ENCODE assay signal across 9 mouse cellular contexts in genomic region chr6:143165404-143166257, GRCm38 (mm10). TPM values are rescaled to one million over a fixed set of nuclear protein-coding genes. Genes with fewer than 3 reads are reported as not detected.
DNase-seq lines count a peak whose midpoint lies in the region; ATAC-seq and TF ChIP-seq lines count a peak whose summit lies in the region.
"Had no signal": no experiment of that assay in that cellular context is flagged by ENCODE, and none has a peak within 500 bp of the region (broad histone marks: within the 10 kb centered on the region; RNA-seq: fewer than 3 reads in every experiment).

No protein-coding gene starts in this region.

- ATAC-seq in lung, embryonic 14.5 days (ENCODE audit: insufficient read depth), result no peak
- ATAC-seq in embryonic facial prominence, embryonic 14.5 days (ENCODE audit: low read depth), result no peak

- peaks cover 32% of the 10 kb centered on the region for H3K79me2 ChIP-seq in myocyte (ENCODE audit: control insufficient read depth, insufficient read depth)

- no peaks in the 10 kb centered on the region for H3K27me3 ChIP-seq in lung, embryonic 14.5 days (ENCODE audit: insufficient read depth, low read length)
- no peaks in the 10 kb centered on the region for H3K27me3 ChIP-seq in embryonic facial prominence, embryonic 14.5 days (replicated peaks; ENCODE audit: control insufficient read depth, insufficient read depth, low read length)
- no peaks in the 10 kb centered on the region for H3K27me3 ChIP-seq in myocyte (ENCODE audit: control insufficient read depth, insufficient read depth, insufficient read length)

- H3K9ac ChIP-seq in lung, embryonic 14.5 days, result 0 out of 2 replicates have a peak overlapping the region, but pooled peaks have one; percentile 80
- H3K9ac ChIP-seq in embryonic facial prominence, embryonic 14.5 days (ENCODE audit: low read depth, low read length), result peak overlapping the region; percentile 89

- no peak for DNase-seq in lung, embryonic 14.5 days
- DNase-seq in lung, postnatal 4 days, result no peak
- no peak for DNase-seq in embryonic facial prominence, embryonic 14.5 days (ENCODE audit: low spot score)
- peak; percentile 32 for DNase-seq in induced T-regulatory cell, adult 2 months (ENCODE audit: low read depth)
- DNase-seq in urinary bladder, postnatal 4 days (ENCODE audit: low spot score in 2 of 2), result no peak
- no peak for DNase-seq in cerebellum, adult 11 months
- no peak for DNase-seq in right cerebral cortex, postnatal 36 days (ENCODE audit: low spot score in 2 of 2)
- DNase-seq: cerebellum, postnatal 10 days had no signal

- H3ac ChIP-seq in myocyte (ENCODE audit: control insufficient read depth, insufficient read length), result peak overlapping the region; percentile 88

- peak overlapping the region; percentile 80 for H3K4me2 ChIP-seq in lung, embryonic 14.5 days
- H3K4me2 ChIP-seq in embryonic facial prominence, embryonic 14.5 days (ENCODE audit: low read depth, low read length), result peak overlapping the region; percentile 82
- peak overlapping the region; percentile 75 for H3K4me2 ChIP-seq in myocyte (ENCODE audit: low read depth)

- H3K27ac ChIP-seq in lung, embryonic 14.5 days (ENCODE audit: low read depth), result no peak overlapping the region
- no peak overlapping the region for H3K27ac ChIP-seq in embryonic facial prominence, embryonic 14.5 days (replicated peaks; ENCODE audit: low read depth, low read length)

- 56% methylated on average over 15 of the region's 15 CpGs for WGBS in lung, embryonic 14.5 days
- 54% methylated on average over 15 of the region's 15 CpGs for whole genome bisulfite sequencing in embryonic facial prominence, embryonic 14.5 days

- TF ChIP-seq POLR2A in myocyte (IDR thresholded peaks at IDR 0.05; ENCODE audit: insufficient read length, low read depth), result no peak

- H3K9me3 ChIP-seq in lung, embryonic 14.5 days (ENCODE audit: low read depth, low read length), result no peaks in the 10 kb centered on the region
- no peaks in the 10 kb centered on the region for H3K9me3 ChIP-seq in embryonic facial prominence, embryonic 14.5 days (ENCODE audit: control insufficient read depth, low read length)

- H3K4me1 ChIP-seq in lung, embryonic 14.5 days (ENCODE audit: insufficient read depth), result no peaks in the 10 kb centered on the region; the same call in 1 of the 2 replicates
- H3K4me1 ChIP-seq in embryonic facial prominence, embryonic 14.5 days (ENCODE audit: control insufficient read depth, insufficient read depth, low read length), result peaks cover 22% of the 10 kb centered on the region

- no peak for TF ChIP-seq CTCF in lung, embryonic 14.5 days (IDR thresholded peaks at IDR 0.05; ENCODE audit: low read depth)

- peak overlapping the region; percentile 84; the same call in 1 of the 2 replicates for H3K4me3 ChIP-seq in lung, embryonic 14.5 days (ENCODE audit: low read depth, low read length)
- peak overlapping the region; percentile 89 for H3K4me3 ChIP-seq in embryonic facial prominence, embryonic 14.5 days (ENCODE audit: low read depth, low read length)
- H3K4me3 ChIP-seq in myocyte, result peak overlapping the region; percentile 52

- H3K36me3 ChIP-seq in lung, embryonic 14.5 days (ENCODE audit: insufficient read depth), result no peaks in the 10 kb centered on the region
- no peaks in the 10 kb centered on the region for H3K36me3 ChIP-seq in embryonic facial prominence, embryonic 14.5 days (ENCODE audit: control insufficient read depth, insufficient read depth, low read length)
- no peaks in the 10 kb centered on the region for H3K36me3 ChIP-seq in myocyte (ENCODE audit: control insufficient read depth, insufficient read depth)

TF ChIP-seq in myocyte, 11 proteins besides CTCF, POLR2A, EP300 and RAD21:
- TF ChIP-seq MYOD1 (IDR thresholded peaks at IDR 0.05; ENCODE audit: control insufficient read depth in 1 of 3, insufficient read length in 2 of 3, low read depth in 2 of 3), result no peak
- TF ChIP-seq USF1 (IDR thresholded peaks at IDR 0.05; ENCODE audit: low read depth), result no peak
- TF ChIP-seq REST (IDR thresholded peaks at IDR 0.05; ENCODE audit: insufficient read depth, insufficient read length), result no peak
- TF ChIP-seq TCF12 (IDR thresholded peaks at IDR 0.05; ENCODE audit: insufficient read depth, poor library complexity, severe bottlenecking), result no peak
- no peak for TF ChIP-seq CEBPB (IDR thresholded peaks at IDR 0.05; ENCODE audit: insufficient read depth, poor library complexity, severe bottlenecking)
- no peak for TF ChIP-seq SRF (IDR thresholded peaks at IDR 0.05; ENCODE audit: control insufficient read depth, insufficient read length, low read depth)
- TF ChIP-seq E2F4 (IDR thresholded peaks at IDR 0.05; ENCODE audit: insufficient read depth), result no peak

RNA-seq across cellular contexts. Expression of gene Etnk1, which starts 1.4 kb away (rescaled TPM):
- polyA plus RNA-seq in lung, embryonic 14.5 days (2014; fragmentation: Nextera tagmentation; extraction: Ambion mirVana), result 22.6 and 23.3 TPM in 2 replicates
- 24.6 and 25.0 TPM in 2 replicates for polyA plus RNA-seq in embryonic facial prominence, embryonic 14.5 days (2014; fragmentation: Nextera tagmentation; extraction: Ambion mirVana)
- 6.6 TPM for polyA plus RNA-seq in myocyte (2012; fragmentation: generic; extraction: Trizol)
